Mouse (Mus musculus) telencephalon, adult 2 months (tissue): ENCODE results near the gene Kcnc3.
A peak's percentile ranks its signal among the peaks of the same experiment; 100 is the strongest.

ENCODE experiments used
- DNase-seq: peaks from one replicate; pipeline ENCODE4 v3.0.0-alpha.2; 2011; ENCODE audit warnings: low read depth, low spot score

Gene Kcnc3

GRCm38 (mm10) chr7:44590402-44591347 is at the start of gene Kcnc3:
TSS of gene Kcnc3 (plus strand) at chr7:44590664.
- DNase-seq: peak; percentile 98

- DNase-seq: no peak
Observed at GRCm38 (mm10) chr7:44542555-44542954, 47.9 kb upstream of the Kcnc3 start.

GRCm38 (mm10) chr7:44543071-44543470 is 47.4 kb upstream of the Kcnc3 start:
- no peak for DNase-seq

GRCm38 (mm10) chr7:44546274-44546673 is 44.2 kb upstream of the Kcnc3 start:
- DNase-seq: no peak

- DNase-seq: no peak
Observed at GRCm38 (mm10) chr7:44547041-44547440, 43.4 kb upstream of the Kcnc3 start.

- no peak for DNase-seq
Observed at GRCm38 (mm10) chr7:44547725-44548124, 42.7 kb upstream of the Kcnc3 start.

- DNase-seq: peak; percentile 98
Observed at GRCm38 (mm10) chr7:44548497-44549087, 41.9 kb upstream of the Kcnc3 start, which contains the start of gene Pold1. TSS of gene Pold1 (minus strand) at chr7:44548849.

- DNase-seq: no peak
Observed at GRCm38 (mm10) chr7:44549621-44550408, 40.6 kb upstream of the Kcnc3 start.

- DNase-seq: no peak
Observed at GRCm38 (mm10) chr7:44550409-44550678, 40.1 kb upstream of the Kcnc3 start.

- DNase-seq: no peak
Observed at GRCm38 (mm10) chr7:44551301-44551700, 39.2 kb upstream of the Kcnc3 start.

GRCm38 (mm10) chr7:44551731-44552130 is 38.7 kb upstream of the Kcnc3 start:
- DNase-seq: no peak

GRCm38 (mm10) chr7:44552141-44552908 is 38.1 kb upstream of the Kcnc3 start:
- DNase-seq: no peak

GRCm38 (mm10) chr7:44553196-44553764 is 37.2 kb upstream of the Kcnc3 start:
- peak; percentile 42 for DNase-seq

GRCm38 (mm10) chr7:44553826-44554225 is 36.6 kb upstream of the Kcnc3 start, which contains the start of gene Nr1h2:
TSS of gene Nr1h2 (minus strand) at chr7:44553951.
- peak; percentile 94 for DNase-seq

- DNase-seq: no peak
Observed at GRCm38 (mm10) chr7:44557629-44558028, 32.8 kb upstream of the Kcnc3 start.

- peak; percentile 59 for DNase-seq
Observed at GRCm38 (mm10) chr7:44560435-44561400, 29.7 kb upstream of the Kcnc3 start.

GRCm38 (mm10) chr7:44563284-44563683 is 27.2 kb upstream of the Kcnc3 start:
- no peak for DNase-seq

- DNase-seq: no peak
Observed at GRCm38 (mm10) chr7:44564486-44564885, 26.0 kb upstream of the Kcnc3 start.

GRCm38 (mm10) chr7:44565414-44565813 is 25.1 kb upstream of the Kcnc3 start:
- DNase-seq: no peak

GRCm38 (mm10) chr7:44568803-44569202 is 21.7 kb upstream of the Kcnc3 start:
- no peak for DNase-seq
